Mouse (Mus musculus) limb, embryonic 10.5 days (tissue): ENCODE measurements at regions not wholly inside any gene's neighbourhood (a gene's known extent, or its start where the extent isn't known, plus 50 kb on each side); places are given as distances from the start of the nearest gene placed in this dataset.

Experiments used
- DNase-seq: peaks from one replicate; pipeline ENCODE4 v3.0.0-alpha.2; 2017; ENCODE audit warnings: low spot score
- H3K27ac ChIP-seq: fragments of 300-500 bp; sonication (generic); 2 replicates; pipeline ENCODE4 v1.5.1; 2016; ENCODE audit warnings: mild to moderate bottlenecking
- H3K27me3 ChIP-seq: fragments of 300-500 bp; sonication (generic); 2 replicates; pipeline ENCODE4 v1.6.1; 2016; ENCODE audit warnings: low read depth, mild to moderate bottlenecking; ENCODE audit not compliant: poor library complexity, severe bottlenecking
- H3K36me3 ChIP-seq: fragments of 300-500 bp; sonication (generic); 2 replicates; pipeline ENCODE4 v1.6.1; 2016; ENCODE audit warnings: mild to moderate bottlenecking, moderate library complexity
- H3K4me1 ChIP-seq: fragments of 300-500 bp; sonication (generic); 2 replicates; pipeline ENCODE4 v1.6.1; 2016
- H3K4me3 ChIP-seq: fragments of 300-500 bp; sonication (generic); 2 replicates; pipeline ENCODE4 v1.5.1; 2016; ENCODE audit warnings: mild to moderate bottlenecking, moderate library complexity
- H3K9me3 ChIP-seq: fragments of 300-500 bp; sonication (generic); replicated peaks from 2 replicates; pipeline ENCODE4 v1.6.1; 2016; ENCODE audit warnings: mild to moderate bottlenecking
- WGBS: fragments of 180-500 bp; shearing (Covaris S2); methylation state at CpG from one replicate; pipeline ENCODE4 v1.1.7; 2016; 5-methylcytosine and 5-hydroxymethylcytosine counted together

- Histone ChIP-seq H3K9me3 (no peaks in the 10 kb centered on the region), H3K4me1 (peaks cover 19% of the 10 kb centered on the region), H3K36me3 (no peaks in the 10 kb centered on the region), H3K27ac (peak overlapping the region; percentile 85), H3K4me3 (no peak overlapping the region; the same call in 1 of the 2 replicates), H3K27me3 (peaks cover 18% of the 10 kb centered on the region; the same call in 1 of the 2 replicates)
- peak; percentile 57 for DNase-seq
- WGBS = 28% methylated on average over 16 of the region's 16 CpGs
These were observed 54.2 kb downstream of the Barx1 start for GRCm38 (mm10) chr13:48717036-48717435.

DNA sequence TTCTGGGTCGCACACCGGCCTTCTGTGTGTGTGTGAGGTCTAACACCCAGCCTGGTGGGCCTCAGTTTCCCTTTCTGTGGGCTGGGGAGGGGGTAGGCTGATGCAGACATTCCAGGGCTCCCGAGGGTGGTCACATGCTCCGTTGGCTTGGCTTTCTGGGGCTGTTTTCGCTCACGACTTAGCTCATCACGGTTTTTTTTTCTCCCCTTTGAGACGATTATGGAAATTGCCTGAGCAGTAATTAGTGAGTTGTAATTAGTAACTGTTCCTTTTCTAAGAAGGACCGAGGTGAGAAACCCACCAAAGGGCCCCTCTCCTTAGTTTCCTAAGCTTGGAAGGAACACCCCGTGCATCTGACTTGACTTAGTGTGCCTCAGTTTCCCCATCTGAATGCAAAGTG, 54.7 kb downstream of the Barx1 start:
- Histone ChIP-seq H3K36me3 (no peaks in the 10 kb centered on the region), H3K4me1 (peaks cover 19% of the 10 kb centered on the region), H3K27ac (peak overlapping the region; percentile 85), H3K27me3 (peaks cover 14% of the 10 kb centered on the region; the same call in 1 of the 2 replicates), H3K4me3 (no peak overlapping the region; the same call in 1 of the 2 replicates), H3K9me3 (no peaks in the 10 kb centered on the region)
- 74% methylated on average over 10 of the region's 10 CpGs for WGBS
- no peak for DNase-seq

DNA sequence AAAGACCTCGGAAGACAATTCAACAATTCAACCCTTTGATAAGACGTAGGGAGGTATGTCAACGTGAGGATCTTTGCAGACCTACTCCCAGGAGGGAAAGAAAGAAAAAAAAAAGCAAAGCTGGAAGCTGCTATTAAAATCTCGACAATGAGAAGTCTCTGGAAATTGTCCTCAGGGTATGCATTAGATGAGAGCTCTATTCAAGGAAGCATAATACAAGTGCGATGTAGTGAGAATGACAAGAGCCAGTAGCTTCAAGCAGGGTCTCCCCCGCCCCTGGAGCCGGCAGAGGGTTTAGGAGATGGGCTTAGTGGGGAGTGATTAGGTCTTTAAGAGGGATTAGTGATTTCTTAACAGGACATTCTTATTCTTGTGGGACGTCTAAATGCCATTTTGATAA, 60.9 kb downstream of the Barx1 start:
- no peak overlapping the region for H3K4me3 ChIP-seq
- no peak overlapping the region for H3K27ac ChIP-seq
- no peak for DNase-seq
- H3K4me1 ChIP-seq = no peaks in the 10 kb centered on the region
- peaks cover 47% of the 10 kb centered on the region for H3K27me3 ChIP-seq
- no peaks in the 10 kb centered on the region for H3K9me3 ChIP-seq
- 57% methylated on average over 8 of the region's 8 CpGs for WGBS
- H3K36me3 ChIP-seq = no peaks in the 10 kb centered on the region

DNA sequence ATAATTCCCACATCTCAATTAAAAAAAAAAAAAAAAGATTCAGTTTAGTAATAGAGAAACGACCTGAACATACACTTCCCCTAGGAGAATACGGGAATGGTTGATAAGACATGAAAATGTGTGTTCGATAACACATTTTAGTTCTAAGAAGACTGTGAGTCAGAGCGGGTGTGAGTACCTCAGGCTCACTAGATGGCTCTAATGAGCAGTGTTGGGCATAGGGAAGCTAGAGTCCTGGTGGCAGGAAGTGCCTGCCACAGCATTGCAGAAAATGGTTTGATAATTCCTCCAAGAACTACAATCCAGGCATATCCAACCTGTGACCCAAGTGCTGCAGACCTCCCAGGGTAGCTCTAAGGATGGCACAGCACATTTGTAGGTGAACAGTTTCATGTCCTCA, 63.6 kb downstream of the Barx1 start:
- no peak overlapping the region for H3K4me3 ChIP-seq
- H3K27me3 ChIP-seq = peaks cover 74% of the 10 kb centered on the region
- H3K27ac ChIP-seq = no peak overlapping the region
- 51% methylated on average over 4 of the region's 4 CpGs for WGBS
- no peaks in the 10 kb centered on the region for H3K36me3 ChIP-seq
- H3K4me1 ChIP-seq = peaks cover 15% of the 10 kb centered on the region
- DNase-seq = no peak
- no peaks in the 10 kb centered on the region for H3K9me3 ChIP-seq

- Histone ChIP-seq H3K4me1 (peaks cover 51% of the 10 kb centered on the region), H3K27me3 (peaks cover 95% of the 10 kb centered on the region), H3K27ac (no peak overlapping the region; the same call in 1 of the 2 replicates), H3K9me3 (no peaks in the 10 kb centered on the region), H3K4me3 (peak overlapping the region; percentile 42), H3K36me3 (no peaks in the 10 kb centered on the region)
- WGBS = 1% methylated on average over 49 of the region's 51 CpGs
- peak; percentile 68 for DNase-seq
These were observed 68.5 kb downstream of the Barx1 start for GRCm38 (mm10) chr13:48731046-48731996.

GRCm38 (mm10) chr13:48732168-48732841, 69.5 kb downstream of the Barx1 start:
- Histone ChIP-seq H3K9me3 (no peaks in the 10 kb centered on the region), H3K36me3 (no peaks in the 10 kb centered on the region), H3K27ac (no peak overlapping the region), H3K4me1 (peaks cover 51% of the 10 kb centered on the region), H3K27me3 (peaks cover 96% of the 10 kb centered on the region), H3K4me3 (peak overlapping the region; percentile 42)
- WGBS = 3% methylated on average over 29 of the region's 29 CpGs
- peak; percentile 84 for DNase-seq

GRCm38 (mm10) chr13:48734985-48735384, 72.2 kb downstream of the Barx1 start:
- 41% methylated on average over 9 of the region's 9 CpGs for WGBS
- Histone ChIP-seq H3K27me3 (peaks cover 97% of the 10 kb centered on the region), H3K4me1 (peaks cover 45% of the 10 kb centered on the region), H3K36me3 (no peaks in the 10 kb centered on the region), H3K27ac (no peak overlapping the region), H3K9me3 (no peaks in the 10 kb centered on the region), H3K4me3 (no peak overlapping the region)
- no peak for DNase-seq

GRCm38 (mm10) chr13:48745566-48745965, 82.8 kb downstream of the Barx1 start:
- H3K36me3 ChIP-seq = no peaks in the 10 kb centered on the region
- no peak overlapping the region for H3K27ac ChIP-seq
- H3K9me3 ChIP-seq = no peaks in the 10 kb centered on the region
- WGBS = 46% methylated on average over 5 of the region's 5 CpGs
- peaks cover 28% of the 10 kb centered on the region for H3K4me1 ChIP-seq
- H3K4me3 ChIP-seq = no peak overlapping the region
- no peak for DNase-seq
- H3K27me3 ChIP-seq = peaks cover 79% of the 10 kb centered on the region

DNA sequence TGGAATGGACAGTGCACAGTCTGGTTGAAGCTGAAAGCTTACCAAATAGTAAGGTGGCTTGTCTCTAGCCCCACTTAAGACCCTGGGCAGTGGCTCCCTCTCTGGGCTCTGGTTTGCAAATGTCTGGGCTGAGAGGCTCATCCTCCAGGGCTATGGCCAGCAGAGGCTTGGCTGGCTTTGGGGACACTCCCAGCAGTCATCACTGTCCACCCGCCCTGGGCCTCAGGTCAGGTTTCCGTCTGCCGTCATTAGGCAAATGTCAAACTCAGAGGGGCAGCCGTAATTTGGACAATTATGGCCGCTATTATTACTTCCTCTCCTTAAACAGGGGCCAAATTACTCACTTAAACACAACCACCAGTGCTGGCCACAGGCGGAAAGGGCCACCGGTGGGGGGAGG, 83.5 kb downstream of the Barx1 start:
- H3K27ac ChIP-seq = 0 out of 2 replicates have a peak overlapping the region, but pooled peaks have one; percentile 9
- peaks cover 28% of the 10 kb centered on the region for H3K4me1 ChIP-seq
- 0 out of 2 replicates have a peak overlapping the region, but pooled peaks have one; percentile 16 for H3K4me3 ChIP-seq
- no peaks in the 10 kb centered on the region for H3K36me3 ChIP-seq
- peak; percentile 45 for DNase-seq
- no peaks in the 10 kb centered on the region for H3K9me3 ChIP-seq
- peaks cover 72% of the 10 kb centered on the region for H3K27me3 ChIP-seq
- WGBS = 5% methylated on average over 7 of the region's 7 CpGs
